8 mouse cellular contexts compared by ENCODE assay signal in the genomic region with DNA sequence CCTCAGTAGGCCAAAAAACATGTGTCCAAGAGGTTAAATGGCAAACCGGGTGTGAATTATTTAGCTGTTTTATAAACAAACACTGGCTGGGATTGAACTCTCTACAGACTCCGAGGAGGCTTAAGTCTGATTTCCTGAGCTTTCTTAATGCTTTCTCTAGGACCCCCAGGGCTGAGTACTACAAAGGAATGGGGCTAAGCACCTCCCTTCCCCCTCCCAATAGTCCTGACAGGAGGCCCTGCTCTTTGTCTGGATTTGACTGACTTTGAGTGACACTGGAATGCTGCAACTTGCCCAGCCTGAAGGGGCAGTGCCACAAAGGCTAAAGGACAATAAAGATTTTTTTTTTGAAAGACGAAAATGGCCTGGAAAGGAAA.
DNase-seq lines count a peak whose midpoint lies in the region; ATAC-seq lines count a peak whose summit lies in the region.
"Had no signal": no experiment of that assay in that cellular context is flagged by ENCODE, and none has a peak within 500 bp of the region (broad histone marks: within the 10 kb centered on the region; RNA-seq: fewer than 3 reads in every experiment).

No protein-coding gene starts in this region.

- ATAC-seq in limb, embryonic 11.5 days (ENCODE audit: insufficient number of reproducible peaks, low FRiP score, low TSS enrichment, low read depth) = 0 out of 2 replicates have a peak, but pooled peaks have one; percentile 44

- no peaks in the 10 kb centered on the region for H3K36me3 ChIP-seq in heart, embryonic 10.5 days
- no peaks in the 10 kb centered on the region for H3K36me3 ChIP-seq in limb, embryonic 11.5 days (ENCODE audit: control insufficient read depth, insufficient read depth, low read length)
- H3K36me3 ChIP-seq: liver, embryonic 13.5 days had no signal

- no peaks in the 10 kb centered on the region for H3K9me3 ChIP-seq in heart, embryonic 10.5 days
- H3K9me3 ChIP-seq in limb, embryonic 11.5 days (ENCODE audit: control insufficient read depth, low read length) = no peaks in the 10 kb centered on the region
- H3K9me3 ChIP-seq: liver, embryonic 13.5 days had no signal

- no peak overlapping the region for H3K4me3 ChIP-seq in heart, embryonic 10.5 days
- H3K4me3 ChIP-seq in limb, embryonic 11.5 days (ENCODE audit: low read depth, low read length) = no peak overlapping the region
- H3K4me3 ChIP-seq: liver, embryonic 13.5 days had no signal

- WGBS in heart, embryonic 10.5 days = 5% methylated on average over 3 of the region's 3 CpGs
- WGBS in limb, embryonic 11.5 days = 4% methylated on average over 3 of the region's 3 CpGs

- H3K27me3 ChIP-seq in heart, embryonic 10.5 days (ENCODE audit: insufficient read depth, poor library complexity, severe bottlenecking) = no peaks in the 10 kb centered on the region
- H3K27me3 ChIP-seq in limb, embryonic 11.5 days (ENCODE audit: control insufficient read depth, insufficient read depth, low read length) = no peaks in the 10 kb centered on the region
- H3K27me3 ChIP-seq: liver, embryonic 13.5 days had no signal

- no peak overlapping the region for H3K4me2 ChIP-seq in limb, embryonic 11.5 days (ENCODE audit: low read depth, severe bottlenecking)
- H3K4me2 ChIP-seq: liver, embryonic 13.5 days had no signal

- H3K27ac ChIP-seq in heart, embryonic 10.5 days = peak overlapping the region; percentile 62; the same call in 1 of the 2 replicates
- H3K27ac ChIP-seq in limb, embryonic 11.5 days (replicated peaks; ENCODE audit: low read depth, low read length) = no peak overlapping the region
- H3K27ac ChIP-seq: liver, embryonic 13.5 days had no signal

- H3K9ac ChIP-seq in limb, embryonic 11.5 days (ENCODE audit: low read length) = no peak overlapping the region
- H3K9ac ChIP-seq: liver, embryonic 13.5 days had no signal

- peak; percentile 44 for DNase-seq in 3T3-L1 (ENCODE audit: low read depth, low spot score)
- DNase-seq in NIH3T3 (ENCODE audit: low read depth) = peak; percentile 35
- no peak for DNase-seq in heart, embryonic 10.5 days (ENCODE audit: low spot score)
- DNase-seq in limb, embryonic 11.5 days (ENCODE audit: low spot score) = no peak
- DNase-seq in layer of hippocampus, postnatal 14 days (ENCODE audit: low spot score in 2 of 2) = no peak
- no peak for DNase-seq in spleen, adult 12 weeks (ENCODE audit: low spot score)
- DNase-seq in frontal cortex, postnatal 36 days (ENCODE audit: low spot score in 2 of 2) = no peak
- DNase-seq: liver, embryonic 13.5 days had no signal

- peaks cover 9% of the 10 kb centered on the region; the same call in 1 of the 2 replicates for H3K4me1 ChIP-seq in heart, embryonic 10.5 days
- H3K4me1 ChIP-seq in limb, embryonic 11.5 days (ENCODE audit: control insufficient read depth, insufficient read depth, low read length) = peaks cover 8% of the 10 kb centered on the region; the same call in 1 of the 2 replicates
- H3K4me1 ChIP-seq: liver, embryonic 13.5 days had no signal

Comparison
In these comparisons a context has a peak if more than half of its experiments do, and no peak if none do; other contexts are left out.
1. DNase-seq: peak in 3T3-L1 (single experiment) and NIH3T3 (single experiment); none in heart, embryonic 10.5 days (single experiment), limb, embryonic 11.5 days (single experiment), layer of hippocampus, postnatal 14 days (0 of 2), spleen, adult 12 weeks (single experiment) and frontal cortex, postnatal 36 days (0 of 2).